Mouse (Mus musculus) layer of hippocampus, adult 9-11 months (tissue): Measurements from ENCODE around the gene Odf4.

Experiments
- DNase-seq: peaks from one replicate; pipeline ENCODE4 v3.0.0; 2022

Gene Odf4

DNA sequence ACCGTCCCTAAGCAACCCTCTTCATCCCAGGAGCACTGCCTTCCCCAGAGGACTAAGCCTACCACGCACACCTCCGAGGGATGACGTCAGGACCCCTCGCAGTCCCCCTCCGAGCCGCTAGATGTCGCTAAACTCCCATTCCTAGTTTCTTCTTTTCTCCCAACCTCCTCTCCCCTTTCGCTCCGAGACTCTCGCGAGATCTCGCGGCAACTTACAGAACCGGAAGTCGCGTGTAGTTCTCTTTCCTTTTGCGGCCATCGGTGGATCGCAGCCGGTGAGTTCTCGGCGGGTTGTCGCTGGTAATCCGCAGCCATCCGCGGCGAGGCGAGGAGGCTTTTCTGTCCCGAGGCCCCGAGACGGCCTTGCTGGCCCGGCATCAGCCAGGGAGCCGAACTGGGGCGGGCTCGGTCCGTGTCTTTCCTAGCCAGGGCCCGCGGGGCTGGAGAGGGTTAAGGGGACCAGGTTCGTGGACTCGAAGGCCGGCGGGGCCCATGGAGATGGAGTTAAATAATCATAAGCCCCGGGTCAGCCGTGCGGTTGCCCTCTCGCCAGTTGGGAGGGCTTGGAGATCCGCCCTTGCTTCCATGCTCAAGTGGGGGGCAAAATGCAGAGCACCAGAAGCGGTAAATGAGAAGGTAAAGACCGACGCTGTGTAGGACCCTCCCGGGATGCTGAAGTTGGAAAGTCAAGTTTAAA lies 25.4 kb downstream of the Odf4 start, which contains the start of gene Rpl26:
Gene Rpl26 (plus strand): TSS at position 233 of the 696 bp plus-strand sequence.
- peak; percentile 98 for DNase-seq

- DNase-seq: no peak
Observed at GRCm38 (mm10) chr11:68900519-68901350, 26.1 kb downstream of the Odf4 start.

DNA sequence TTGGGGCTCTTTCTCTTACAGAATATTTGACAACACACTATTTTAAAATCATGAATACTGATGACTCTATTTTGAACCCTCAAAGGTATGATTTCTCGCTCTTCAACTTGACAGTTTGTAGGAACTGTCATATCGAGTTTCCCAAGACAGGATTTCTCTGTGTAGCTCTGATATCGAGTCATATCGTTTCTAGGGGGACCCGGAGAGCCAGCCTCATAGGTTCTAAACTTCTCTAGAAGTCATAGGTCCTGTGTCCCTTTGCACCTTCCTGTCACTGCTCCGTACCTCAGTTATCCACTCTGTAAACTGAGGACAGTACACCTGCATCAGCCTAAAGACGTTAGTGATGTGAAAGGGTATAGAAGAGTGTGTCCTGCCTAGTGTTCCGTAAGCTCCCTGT lies 27.1 kb downstream of the Odf4 start:
- no peak for DNase-seq

DNA sequence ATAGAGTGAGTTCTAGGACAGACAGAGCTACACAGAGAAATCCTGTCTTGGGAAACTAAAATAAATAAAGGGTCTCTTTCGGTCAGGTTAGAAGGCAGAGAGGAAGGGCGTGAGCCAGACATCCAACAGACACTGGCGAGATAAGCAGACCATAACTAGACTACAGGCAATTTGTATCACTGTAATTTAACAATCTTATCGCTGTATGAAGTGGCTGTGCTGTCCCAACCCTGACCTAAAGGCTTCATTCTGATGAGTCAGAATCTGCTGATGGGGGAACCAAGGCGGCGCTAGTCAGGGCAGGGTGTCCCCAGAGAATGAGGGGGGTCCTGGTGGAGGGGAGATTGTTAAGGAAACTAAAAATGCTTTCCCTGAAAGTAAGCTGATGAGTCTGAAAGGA lies 28.1 kb downstream of the Odf4 start:
- no peak for DNase-seq

GRCm38 (mm10) chr11:68897838-68898237 lies 29.0 kb downstream of the Odf4 start:
- DNase-seq: no peak

GRCm38 (mm10) chr11:68897120-68897519 lies 29.8 kb downstream of the Odf4 start:
- no peak for DNase-seq

DNA sequence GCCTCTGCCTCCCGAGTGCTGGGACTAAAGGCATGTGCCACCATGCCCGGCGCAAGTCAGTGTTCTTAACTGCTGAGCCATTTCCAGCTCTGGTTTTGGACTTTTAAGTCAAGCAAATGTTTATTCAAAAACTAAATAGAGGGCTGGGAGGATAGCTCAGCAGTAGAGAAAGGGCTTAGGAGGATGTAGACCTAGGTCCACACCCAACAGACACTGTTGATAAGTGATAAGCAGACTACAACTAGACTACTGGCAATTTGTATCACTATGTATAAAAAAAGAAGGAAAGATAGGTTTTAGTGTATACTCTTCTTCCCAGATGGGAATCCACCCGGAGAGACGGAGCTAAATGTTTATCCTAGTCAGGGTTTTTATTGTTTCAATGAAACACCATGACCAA lies 30.6 kb downstream of the Odf4 start:
- no peak for DNase-seq

DNA sequence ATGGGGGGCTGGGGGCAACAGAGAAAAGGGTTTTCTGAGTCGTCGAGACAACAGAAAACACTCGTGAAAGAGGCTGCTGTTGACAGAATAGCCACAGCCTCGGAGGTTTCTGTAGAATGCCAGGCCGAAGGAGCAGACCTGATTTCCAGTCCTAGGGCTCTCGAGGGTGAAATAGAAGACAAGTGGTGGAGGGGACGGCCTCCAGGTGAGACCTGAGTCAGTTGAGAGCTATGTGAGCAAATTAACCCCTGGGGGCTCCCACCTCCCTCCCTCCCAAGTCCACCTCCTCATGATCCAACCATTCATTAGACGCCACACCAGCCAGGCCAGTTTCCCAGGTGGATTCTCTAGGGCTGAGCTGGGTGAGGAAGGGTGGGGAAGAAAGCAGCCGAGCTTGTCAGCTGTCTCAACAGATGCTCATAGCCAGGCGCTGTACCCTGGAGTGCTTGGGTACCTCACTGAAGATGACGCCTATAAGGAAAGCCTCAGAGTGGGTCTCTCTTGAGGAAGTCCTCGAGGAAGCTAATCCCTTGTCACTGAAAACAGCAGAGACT lies 32.9 kb downstream of the Odf4 start:
- no peak for DNase-seq

- no peak for DNase-seq
Observed at GRCm38 (mm10) chr11:68892233-68892832, 34.5 kb downstream of the Odf4 start.

DNA sequence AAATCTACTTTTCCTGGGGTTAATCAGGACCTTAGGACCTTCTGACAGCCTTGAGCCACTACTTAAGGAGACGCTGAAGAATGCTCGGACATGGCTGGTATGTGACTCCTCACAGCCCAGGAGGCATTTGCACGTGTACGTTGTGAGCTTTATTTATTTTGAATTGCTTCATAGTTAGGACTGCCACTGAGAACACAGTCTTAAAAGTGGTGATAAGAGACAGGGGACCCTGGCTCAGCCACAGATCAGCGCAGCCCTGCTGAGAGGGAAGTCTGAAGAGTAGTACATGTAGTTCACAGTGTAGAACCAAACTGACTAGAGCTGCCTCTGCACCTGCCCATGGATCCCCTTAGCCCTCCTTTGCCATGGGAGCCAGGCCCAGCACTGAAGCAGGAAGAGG lies 35.1 kb downstream of the Odf4 start:
- DNase-seq: no peak

- no peak for DNase-seq
Observed at GRCm38 (mm10) chr11:68890625-68891024, 36.3 kb downstream of the Odf4 start.

- DNase-seq: no peak
Observed at GRCm38 (mm10) chr11:68888653-68889052, 38.2 kb downstream of the Odf4 start.

DNA sequence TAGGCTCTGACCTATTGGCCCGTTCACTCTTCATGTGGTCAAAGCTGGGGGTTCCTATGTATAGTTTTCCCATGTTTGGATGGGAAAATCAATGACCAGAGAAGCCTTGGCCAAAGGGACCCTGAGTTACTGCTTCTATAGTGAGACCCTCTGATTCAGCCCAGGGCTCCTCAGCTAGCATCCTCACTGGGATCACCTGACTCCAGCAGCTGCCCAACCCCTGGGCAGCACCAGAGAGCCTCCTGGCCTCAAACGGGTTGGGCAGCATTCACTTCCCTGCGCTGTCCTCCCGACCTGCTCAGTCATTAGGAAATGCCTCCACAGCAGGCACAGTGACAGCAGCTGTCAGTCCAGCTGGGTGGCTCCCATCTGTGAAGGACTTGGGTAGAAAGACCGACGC lies 38.6 kb downstream of the Odf4 start, which contains the start of gene Rnf222:
Gene Rnf222 (plus strand): TSS at position 301 of the 400 bp plus-strand sequence.
- no peak for DNase-seq

DNA sequence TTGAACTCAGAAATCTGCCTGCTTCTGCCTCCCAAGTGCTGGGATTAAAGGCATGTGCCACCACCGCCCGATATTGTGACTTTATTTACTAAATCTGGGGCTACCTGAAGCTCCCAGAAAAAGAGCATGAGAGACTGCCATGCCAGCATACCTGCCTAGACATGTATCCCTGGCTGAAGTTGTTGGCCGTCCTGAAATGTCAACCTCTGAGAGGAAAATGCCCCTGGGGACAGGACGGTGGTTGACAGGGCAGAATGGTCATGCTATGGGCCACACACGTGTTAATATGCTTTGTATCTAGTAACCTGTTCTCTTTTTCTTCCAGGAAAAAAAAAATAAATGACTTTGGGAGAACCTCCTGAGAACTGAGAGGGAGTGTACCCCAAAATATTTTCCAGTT lies 40.8 kb downstream of the Odf4 start:
- no peak for DNase-seq

GRCm38 (mm10) chr11:68884368-68884767 lies 42.5 kb downstream of the Odf4 start:
- DNase-seq: no peak

DNA sequence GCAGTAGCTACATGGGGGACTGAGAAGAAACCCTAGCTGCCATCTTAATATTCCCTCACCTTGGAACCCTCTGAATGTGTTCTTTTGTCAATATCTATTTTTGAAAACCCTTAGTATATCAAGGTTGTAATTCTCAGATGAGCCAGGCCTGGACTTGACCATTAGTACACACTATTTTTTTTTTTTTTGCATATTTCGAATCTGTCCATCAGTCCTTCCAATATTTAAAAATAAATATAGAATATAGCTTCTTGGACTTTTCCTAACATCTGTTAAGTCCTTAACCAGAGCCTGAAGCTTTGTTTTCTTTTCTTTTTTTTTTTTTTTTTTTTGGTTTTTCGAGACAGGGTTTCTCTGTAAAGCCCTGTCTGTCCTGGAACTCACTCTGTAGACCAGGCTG lies 43.0 kb downstream of the Odf4 start:
- DNase-seq: no peak

- no peak for DNase-seq
Observed at GRCm38 (mm10) chr11:68882107-68882506, 44.8 kb downstream of the Odf4 start.

DNA sequence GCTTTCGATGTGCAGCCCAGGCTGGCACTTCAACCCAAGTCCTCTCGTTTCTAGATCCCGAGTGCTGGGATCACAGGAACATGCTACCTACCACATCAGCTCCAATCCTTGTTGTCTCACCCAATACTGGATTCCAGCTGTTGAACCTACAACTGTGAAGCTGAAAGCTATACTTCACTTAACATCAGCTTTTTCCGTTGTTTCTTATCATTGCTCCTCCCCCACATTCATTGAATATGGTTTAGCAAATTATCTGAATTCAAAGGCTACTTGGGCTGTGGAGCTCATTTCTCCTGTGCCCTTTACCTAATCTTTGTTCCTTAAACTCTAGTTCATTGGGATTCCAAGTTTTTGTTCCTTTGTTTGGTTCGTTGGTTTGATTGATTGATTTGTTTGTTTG lies 48.1 kb downstream of the Odf4 start:
- DNase-seq: no peak

GRCm38 (mm10) chr11:68874841-68875240 lies 52.0 kb downstream of the Odf4 start:
- DNase-seq: no peak
